Mouse (Mus musculus) G1E (cell line): ENCODE results near the gene Zmym6.

Experiments used
- CTCF ChIP-seq: IDR thresholded peaks from 2 replicates; pipeline ENCODE4 v1.5.1; 2012; ENCODE audit warnings: low read depth, low read length, inconsistent platforms, mixed read lengths
- GATA1 ChIP-seq: IDR thresholded peaks from 2 replicates; pipeline ENCODE4 v1.6.1; 2012; ENCODE audit warnings: borderline replicate concordance, low read length, inconsistent platforms, mixed read lengths
- POLR2AphosphoS5 ChIP-seq: IDR thresholded peaks from 2 replicates; pipeline ENCODE4 v1.6.1; 2012; ENCODE audit warnings: low read depth, low read length, inconsistent platforms; ENCODE audit not compliant: insufficient replicate concordance
- TAL1 ChIP-seq: conservative IDR thresholded peaks from 2 replicates; pipeline ENCODE4 v1.6.1; 2012; ENCODE audit warnings: low read depth, low read length, inconsistent platforms, mixed read lengths

- TF ChIP-seq CTCF (no peak), POLR2AphosphoS5 (no peak), GATA1 (no peak), TAL1 (no peak)
Measured at GRCm38 (mm10) chr4:127168211-127168913, 91.2 kb downstream of the Zmym6 start.
